Mouse (Mus musculus): ENCODE results near the gene Olfr678. TPM values are rescaled to one million over a fixed set of nuclear protein-coding genes. Genes with fewer than 3 reads are reported as not detected.
"Not testable (repeated sequence)": the region's sequence is repeated elsewhere in the genome, so short reads cannot be mapped to it uniquely, and the experiment has no call there.

Olfr678 gene
- polyA plus RNA-seq (2016; fragmentation: Nextera tagmentation; extraction: Ambion mirVana), result not detected in 2 replicates

DNA sequence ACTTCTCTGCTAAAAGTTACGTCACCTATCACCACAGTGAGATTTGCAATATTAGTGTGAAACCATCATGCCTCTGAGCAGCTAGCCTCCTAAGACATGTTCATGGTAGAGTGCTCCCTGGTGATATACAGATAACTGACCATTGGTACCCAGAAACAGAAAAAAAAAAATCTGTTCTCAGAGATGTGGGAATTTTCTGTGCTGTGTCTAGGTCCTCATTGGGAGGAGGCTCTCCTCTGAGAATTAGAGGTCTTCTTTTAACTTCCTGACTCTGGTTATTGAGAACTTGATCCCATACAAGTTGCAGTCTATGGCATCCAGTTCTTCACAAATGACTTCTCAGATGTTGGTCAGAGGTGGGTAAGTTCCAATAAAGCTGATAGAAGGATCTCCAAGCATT lies at the start of gene Olfr678:
Gene Olfr678, plus strand, starts transcription at position 301 of the 400 bp plus-strand sequence.
- no peaks in the 10 kb centered on the region for H3K27me3 ChIP-seq
- H3K9me3 ChIP-seq (replicated peaks), result no peaks in the 10 kb centered on the region
- H3K4me3 ChIP-seq, result no peak within 1 kb of the TSS
- H3K36me3 ChIP-seq, result no peaks in the 10 kb centered on the region
- H3K9ac ChIP-seq, result no peak within 1 kb of the TSS
- no peak within 1 kb of the TSS for H3K27ac ChIP-seq
- H3K4me2 ChIP-seq (replicated peaks), result no peak within 1 kb of the TSS
- ATAC-seq (ENCODE audit: low FRiP score), result no peak
- no peaks in the 10 kb centered on the region for H3K4me1 ChIP-seq
- 86% methylated on average over 1 of the region's 1 CpGs for WGBS

DNA sequence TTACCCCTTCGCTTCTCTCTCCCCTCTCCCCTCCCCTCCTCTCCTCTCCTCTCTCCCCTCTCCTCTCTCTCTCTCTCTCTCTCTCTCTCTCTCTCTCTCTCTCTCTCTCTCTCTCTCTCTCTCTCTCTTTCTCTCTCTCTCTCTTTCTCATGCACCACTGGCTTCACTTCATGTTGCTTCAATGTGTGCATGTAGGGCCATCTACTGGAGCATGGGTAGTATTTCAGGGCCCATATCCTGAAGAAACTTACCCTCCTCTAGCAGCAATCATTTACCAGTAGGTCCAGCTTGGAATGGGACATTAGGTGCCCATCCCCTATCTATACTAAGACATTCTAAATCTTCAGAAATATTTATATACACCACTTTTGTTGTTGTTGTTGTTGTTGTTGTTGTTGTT lies 41.7 kb upstream of the Olfr678 start:
- H3K27me3 ChIP-seq, result no peaks in the 10 kb centered on the region
- ATAC-seq (ENCODE audit: low FRiP score), result no peak
- no peaks in the 10 kb centered on the region for H3K4me1 ChIP-seq
- no peak overlapping the region for H3K4me3 ChIP-seq
- no peaks in the 10 kb centered on the region for H3K9me3 ChIP-seq (replicated peaks)
- 69% methylated on average over 1 of the region's 1 CpGs for WGBS
- H3K9ac ChIP-seq, result no peak overlapping the region
- no peaks in the 10 kb centered on the region for H3K36me3 ChIP-seq
- no peak overlapping the region for H3K4me2 ChIP-seq (replicated peaks)
- H3K27ac ChIP-seq, result no peak overlapping the region

GRCm38 (mm10) chr7:105028360-105028759 lies 35.9 kb upstream of the Olfr678 start, which contains the start of gene Olfr675:
Olfr675 (minus strand) TSS chr7:105028460.
- H3K27me3 ChIP-seq, result no peaks in the 10 kb centered on the region
- no peak for ATAC-seq (ENCODE audit: low FRiP score)
- H3K4me1 ChIP-seq, result no peaks in the 10 kb centered on the region
- no peak within 1 kb of the TSS for H3K27ac ChIP-seq
- H3K4me2 ChIP-seq (replicated peaks), result no peak within 1 kb of the TSS
- H3K9me3 ChIP-seq (replicated peaks), result no peaks in the 10 kb centered on the region
- no peak within 1 kb of the TSS for H3K9ac ChIP-seq
- WGBS, result 86% methylated on average over 1 of the region's 1 CpGs
- H3K36me3 ChIP-seq, result no peaks in the 10 kb centered on the region
- H3K4me3 ChIP-seq, result no peak within 1 kb of the TSS

- Histone ChIP-seq H3K27me3 (no peaks in the 10 kb centered on the region), H3K9me3 (replicated peaks) (no peaks in the 10 kb centered on the region), H3K4me1 (no peaks in the 10 kb centered on the region), H3K36me3 (no peaks in the 10 kb centered on the region), H3K9ac (no peak within 1 kb of the TSS), H3K4me2 (replicated peaks) (no peak within 1 kb of the TSS), H3K27ac (no peak within 1 kb of the TSS), H3K4me3 (no peak within 1 kb of the TSS)
- ATAC-seq (ENCODE audit: low FRiP score), result no peak
These were observed 31.9 kb upstream of the Olfr678 start, which contains the start of gene Olfr676 for GRCm38 (mm10) chr7:105032398-105032797. Olfr676 (plus strand) TSS chr7:105032698.

- ATAC-seq (ENCODE audit: low FRiP score); H3K9ac ChIP-seq; H3K27me3 ChIP-seq; H3K9me3 ChIP-seq (replicated peaks); H3K4me1 ChIP-seq; H3K36me3 ChIP-seq; H3K4me3 ChIP-seq; H3K27ac ChIP-seq; H3K4me2 ChIP-seq (replicated peaks): not testable (repeated sequence)
- WGBS, result 56% methylated on average over 5 of the region's 5 CpGs
These were observed 30.4 kb upstream of the Olfr678 start for GRCm38 (mm10) chr7:105033836-105034235.

DNA sequence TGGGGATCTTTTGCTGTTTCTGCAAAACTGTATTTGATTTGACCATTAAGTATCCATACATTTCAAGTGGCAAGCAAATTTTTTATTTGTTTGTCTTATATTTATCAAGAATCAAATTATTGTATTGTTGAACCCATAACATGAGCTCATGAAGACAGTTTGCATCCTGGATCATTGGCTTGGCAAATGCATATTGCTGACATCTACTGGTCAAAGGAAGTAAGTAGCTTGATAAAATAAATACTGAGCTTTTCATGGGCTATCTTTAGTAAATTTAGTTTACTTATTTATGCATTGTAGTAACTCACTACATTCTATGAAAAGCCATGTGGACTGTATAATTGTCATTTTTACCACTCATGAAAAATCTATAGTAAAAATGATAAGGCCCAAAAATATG lies 5.3 kb upstream of the Olfr678 start:
- no peaks in the 10 kb centered on the region for H3K9me3 ChIP-seq (replicated peaks)
- H3K4me1 ChIP-seq, result no peaks in the 10 kb centered on the region
- H3K4me2 ChIP-seq (replicated peaks), result no peak overlapping the region
- no peaks in the 10 kb centered on the region for H3K36me3 ChIP-seq
- no peak for ATAC-seq (ENCODE audit: low FRiP score)
- no peak overlapping the region for H3K27ac ChIP-seq
- no peaks in the 10 kb centered on the region for H3K27me3 ChIP-seq
- no peak overlapping the region for H3K9ac ChIP-seq
- H3K4me3 ChIP-seq, result no peak overlapping the region

GRCm38 (mm10) chr7:105080905-105081304 lies 16.6 kb downstream of the Olfr678 start, which contains the start of gene Olfr679:
Olfr679 (plus strand) TSS chr7:105081205.
- Histone ChIP-seq H3K4me2 (replicated peaks) (no peak within 1 kb of the TSS), H3K27ac (no peak within 1 kb of the TSS), H3K4me1 (no peaks in the 10 kb centered on the region), H3K9me3 (replicated peaks) (no peaks in the 10 kb centered on the region), H3K36me3 (no peaks in the 10 kb centered on the region), H3K4me3 (no peak within 1 kb of the TSS), H3K9ac (no peak within 1 kb of the TSS), H3K27me3 (no peaks in the 10 kb centered on the region)
- ATAC-seq (ENCODE audit: low FRiP score), result no peak
- 64% methylated on average over 1 of the region's 1 CpGs for WGBS

DNA sequence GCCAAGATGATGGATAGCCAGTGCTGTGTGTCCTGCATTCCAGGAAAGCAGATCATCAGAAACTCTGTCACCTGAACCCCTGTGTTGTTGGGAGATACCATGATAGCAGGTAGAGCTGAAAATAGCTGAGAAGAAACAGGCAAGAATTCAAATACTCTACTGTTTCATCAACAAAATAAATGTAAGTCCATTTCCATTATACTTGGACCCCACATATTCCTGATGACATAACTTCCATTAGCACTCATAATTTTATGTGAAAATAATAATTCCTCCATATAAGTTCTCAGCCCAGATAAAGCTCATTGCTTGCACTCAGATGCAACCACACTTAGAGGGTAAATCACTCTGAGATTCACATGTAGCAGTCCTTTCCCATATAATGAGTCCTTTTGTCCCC lies 28.4 kb downstream of the Olfr678 start, which contains the start of gene Olfr680-ps1:
Gene Olfr680-ps1, minus strand, starts transcription at position 101 of the 400 bp plus-strand sequence.
- not testable (repeated sequence) for ATAC-seq (ENCODE audit: low FRiP score); H3K4me1 ChIP-seq; H3K4me3 ChIP-seq; H3K36me3 ChIP-seq; H3K9me3 ChIP-seq (replicated peaks); H3K27me3 ChIP-seq; H3K27ac ChIP-seq; H3K9ac ChIP-seq; H3K4me2 ChIP-seq (replicated peaks)

GRCm38 (mm10) chr7:105116536-105116935 lies 52.3 kb downstream of the Olfr678 start, which contains the start of gene Olfr681:
Olfr681 (plus strand) TSS chr7:105116836.
- Histone ChIP-seq H3K27me3 (no peaks in the 10 kb centered on the region), H3K27ac (no peak within 1 kb of the TSS), H3K9ac (no peak within 1 kb of the TSS), H3K4me2 (replicated peaks) (no peak within 1 kb of the TSS), H3K4me3 (no peak within 1 kb of the TSS), H3K36me3 (no peaks in the 10 kb centered on the region), H3K9me3 (replicated peaks) (no peaks in the 10 kb centered on the region), H3K4me1 (no peaks in the 10 kb centered on the region)
- no peak for ATAC-seq (ENCODE audit: low FRiP score)

Other genes with a start within 250 kb of the Olfr678 start
- not detected in 2 replicates for gene Usp17lb, start 221.9 kb upstream of the Olfr678 start, polyA plus RNA-seq (2016; fragmentation: Nextera tagmentation; extraction: Ambion mirVana)
- gene Usp17la, start 207.5 kb upstream of the Olfr678 start, polyA plus RNA-seq (2016; fragmentation: Nextera tagmentation; extraction: Ambion mirVana), result not detected in 2 replicates
- gene Olfr665, start 186.4 kb upstream of the Olfr678 start, polyA plus RNA-seq (2016; fragmentation: Nextera tagmentation; extraction: Ambion mirVana), result not detected in 2 replicates
- gene Olfr666, start 168.5 kb upstream of the Olfr678 start, polyA plus RNA-seq (2016; fragmentation: Nextera tagmentation; extraction: Ambion mirVana), result not detected in 2 replicates
- gene Olfr667, start 143.0 kb upstream of the Olfr678 start, polyA plus RNA-seq (2016; fragmentation: Nextera tagmentation; extraction: Ambion mirVana), result not detected in 2 replicates
- gene Olfr668, start 136.4 kb upstream of the Olfr678 start, polyA plus RNA-seq (2016; fragmentation: Nextera tagmentation; extraction: Ambion mirVana), result not detected in 2 replicates
- not detected in 2 replicates for gene Olfr669, start 130.2 kb upstream of the Olfr678 start, polyA plus RNA-seq (2016; fragmentation: Nextera tagmentation; extraction: Ambion mirVana)
- not detected in 2 replicates for gene Olfr670, start 101.9 kb upstream of the Olfr678 start, polyA plus RNA-seq (2016; fragmentation: Nextera tagmentation; extraction: Ambion mirVana)
- gene Olfr671, start 85.3 kb upstream of the Olfr678 start, polyA plus RNA-seq (2016; fragmentation: Nextera tagmentation; extraction: Ambion mirVana), result not detected in 2 replicates
- not detected in 2 replicates for gene Olfr672, start 62.4 kb upstream of the Olfr678 start, polyA plus RNA-seq (2016; fragmentation: Nextera tagmentation; extraction: Ambion mirVana)
- gene Olfr675, start 36.0 kb upstream of the Olfr678 start, polyA plus RNA-seq (2016; fragmentation: Nextera tagmentation; extraction: Ambion mirVana), result not detected in 2 replicates
- gene Olfr676, start 31.8 kb upstream of the Olfr678 start, polyA plus RNA-seq (2016; fragmentation: Nextera tagmentation; extraction: Ambion mirVana), result not detected in 2 replicates
- gene Olfr677, start 13.1 kb upstream of the Olfr678 start, polyA plus RNA-seq (2016; fragmentation: Nextera tagmentation; extraction: Ambion mirVana), result not detected in 2 replicates
- gene Olfr679, start 16.7 kb downstream of the Olfr678 start, polyA plus RNA-seq (2016; fragmentation: Nextera tagmentation; extraction: Ambion mirVana), result not detected in 2 replicates
- gene Olfr680-ps1, start 28.3 kb downstream of the Olfr678 start, polyA plus RNA-seq (2016; fragmentation: Nextera tagmentation; extraction: Ambion mirVana), result not detected in 2 replicates
- not detected in 2 replicates for gene Olfr681, start 52.4 kb downstream of the Olfr678 start, polyA plus RNA-seq (2016; fragmentation: Nextera tagmentation; extraction: Ambion mirVana)
- gene Olfr683, start 82.5 kb downstream of the Olfr678 start, polyA plus RNA-seq (2016; fragmentation: Nextera tagmentation; extraction: Ambion mirVana), result not detected in 2 replicates
- gene Olfr684, start 99.2 kb downstream of the Olfr678 start, polyA plus RNA-seq (2016; fragmentation: Nextera tagmentation; extraction: Ambion mirVana), result not detected in 2 replicates
- not detected in 2 replicates for gene Olfr685, start 121.5 kb downstream of the Olfr678 start, polyA plus RNA-seq (2016; fragmentation: Nextera tagmentation; extraction: Ambion mirVana)
- not detected in 2 replicates for gene Olfr686, start 143.0 kb downstream of the Olfr678 start, polyA plus RNA-seq (2016; fragmentation: Nextera tagmentation; extraction: Ambion mirVana)
- not detected in 2 replicates for gene Olfr688, start 223.6 kb downstream of the Olfr678 start, polyA plus RNA-seq (2016; fragmentation: Nextera tagmentation; extraction: Ambion mirVana)
- gene Olfr689, start 246.7 kb downstream of the Olfr678 start, polyA plus RNA-seq (2016; fragmentation: Nextera tagmentation; extraction: Ambion mirVana), result not detected in 2 replicates

Measured in hindbrain, embryonic 12.5 days (tissue).